Mouse (Mus musculus): ENCODE measurements around the gene Pou2f1.

DNA sequence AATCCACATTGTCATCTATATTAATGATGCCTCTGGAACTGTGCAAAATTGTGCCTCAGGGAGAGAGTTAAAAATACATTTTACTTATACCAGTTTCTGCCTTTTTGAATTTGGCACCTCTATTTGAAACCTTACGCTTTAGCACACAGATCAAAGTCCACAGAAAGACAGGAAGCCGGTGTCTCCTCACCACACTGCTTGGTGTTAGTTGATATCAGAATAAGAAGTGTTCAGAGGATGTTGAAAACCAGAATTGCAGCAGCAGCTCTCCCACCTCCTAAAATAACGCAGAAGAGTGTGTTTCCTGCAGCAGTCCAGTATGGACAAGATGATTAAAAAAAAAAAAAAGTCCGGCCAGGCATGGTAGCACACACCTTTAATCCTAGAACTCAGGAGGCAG, 13.8 kb upstream of the Pou2f1 start:
- no peak for TF ChIP-seq GATA1 (IDR thresholded peaks at IDR 0.05; ENCODE audit: low read depth, low read length)
- no peak for TF ChIP-seq CTCF (IDR thresholded peaks at IDR 0.05 in 2 of 3, conservative IDR thresholded peaks at IDR 0.05 in 1 of 3; ENCODE audit: control insufficient read depth in 1 of 3, insufficient read depth in 1 of 3, low read depth in 2 of 3, low read length in 3 of 3, poor library complexity in 1 of 3, severe bottlenecking in 1 of 3)

Data from MEL (cell line).